Mouse (Mus musculus) lung, adult 2 months (tissue): ENCODE measurements around the gene Nop14.

Experiments used
- CTCF ChIP-seq: fragments of 200-500 bp; IDR thresholded peaks from 2 replicates; pipeline ENCODE4 v1.5.1; 2011; ENCODE audit warnings: mild to moderate bottlenecking, low read length, control low read depth; ENCODE audit not compliant: insufficient read depth
- POLR2A ChIP-seq: fragments of 200-500 bp; IDR thresholded peaks from 2 replicates; pipeline ENCODE4 v1.6.1; 2011; ENCODE audit warnings: low read depth, mild to moderate bottlenecking, control low read depth, low read length, borderline replicate concordance; ENCODE audit errors: extremely low read depth

- TF ChIP-seq POLR2A, result no peak
- TF ChIP-seq CTCF, result no peak
Measured at GRCm38 (mm10) chr5:34689868-34690267, 29.9 kb upstream of the Nop14 start.
